Mouse (Mus musculus) right cerebral cortex, postnatal 10 days (tissue): ENCODE results near the gene Mycbpap.

ENCODE experiments used
- DNase-seq, 2 experiments: peaks; one replicate each; pipeline ENCODE4 v3.0.0; 2021; ENCODE audit warnings: low spot score in 2 of 2

Mycbpap gene

GRCm38 (mm10) chr11:94521219-94521843 lies at the start of gene Mycbpap:
Gene Mycbpap, minus strand, starts transcription at chr11:94521742.
- peak; percentile 63 to 72 for DNase-seq

GRCm38 (mm10) chr11:94570612-94571011 lies 49.1 kb upstream of the Mycbpap start:
- DNase-seq = no peak

DNA sequence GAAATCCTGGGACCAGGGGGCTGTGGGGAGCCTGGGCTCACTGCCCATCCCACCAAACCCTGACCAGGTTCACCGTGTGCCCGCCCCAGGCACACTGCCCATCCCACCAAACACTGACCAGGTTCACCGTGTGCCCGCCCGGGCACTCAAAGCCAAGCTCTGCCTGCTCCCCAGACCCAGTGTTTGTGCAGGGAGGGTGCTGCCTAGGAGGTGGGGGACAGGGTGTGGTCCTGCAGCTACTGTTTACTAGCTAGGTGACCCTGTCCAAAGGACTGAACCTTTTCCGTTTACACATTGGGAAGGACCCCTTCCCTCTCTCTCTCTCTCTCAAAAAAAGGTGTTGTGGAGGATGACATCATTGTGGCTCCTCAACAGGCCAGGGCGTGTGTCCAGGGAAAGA lies 45.8 kb upstream of the Mycbpap start:
- no peak for DNase-seq

- no peak for DNase-seq
Measured at GRCm38 (mm10) chr11:94566534-94566933, 45.0 kb upstream of the Mycbpap start.

- DNase-seq = peak in 1 of 2 experiments; percentile 32
Measured at GRCm38 (mm10) chr11:94565151-94565479, 43.6 kb upstream of the Mycbpap start.

DNA sequence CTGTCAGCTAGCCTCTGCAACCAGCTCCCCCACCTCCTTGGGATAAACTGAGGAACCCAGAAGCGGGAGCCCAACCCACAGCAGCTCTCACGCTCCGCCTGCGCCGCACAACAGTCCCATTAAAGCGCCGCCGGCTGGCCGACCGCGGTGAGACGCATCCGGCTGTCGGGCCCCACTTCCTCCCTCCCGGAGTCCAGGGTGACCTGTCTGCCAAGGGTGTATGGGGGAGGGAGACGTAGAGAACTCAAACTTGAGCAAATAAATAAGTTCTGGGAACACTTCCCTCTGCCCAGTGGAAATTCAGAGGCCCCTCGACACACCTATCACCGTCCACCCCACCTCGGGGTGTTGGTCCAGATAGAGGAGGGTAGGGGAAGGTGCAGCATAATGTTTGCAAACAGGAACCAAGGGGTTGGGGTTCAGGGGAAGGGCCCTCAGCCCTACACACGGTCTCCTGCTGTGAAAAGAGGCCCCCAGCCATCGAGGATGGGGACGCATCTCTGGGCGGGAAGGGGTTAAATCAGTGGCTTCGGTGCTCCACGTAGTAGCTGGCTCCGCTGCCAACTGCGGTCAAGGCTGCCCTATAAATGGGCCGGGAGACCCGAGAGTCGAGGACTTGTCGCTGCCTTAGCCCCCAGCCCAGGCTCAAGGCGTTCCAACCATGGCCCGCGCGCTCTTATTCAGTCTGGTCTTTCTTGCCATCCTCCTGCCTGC lies 43.1 kb upstream of the Mycbpap start, which contains the start of gene Chad:
Chad (plus strand) TSS at position 611 of the 714 bp plus-strand sequence.
- DNase-seq = peak in 1 of 2 experiments; percentile 59

- DNase-seq = no peak
Measured at GRCm38 (mm10) chr11:94563821-94564220, 42.3 kb upstream of the Mycbpap start.

DNA sequence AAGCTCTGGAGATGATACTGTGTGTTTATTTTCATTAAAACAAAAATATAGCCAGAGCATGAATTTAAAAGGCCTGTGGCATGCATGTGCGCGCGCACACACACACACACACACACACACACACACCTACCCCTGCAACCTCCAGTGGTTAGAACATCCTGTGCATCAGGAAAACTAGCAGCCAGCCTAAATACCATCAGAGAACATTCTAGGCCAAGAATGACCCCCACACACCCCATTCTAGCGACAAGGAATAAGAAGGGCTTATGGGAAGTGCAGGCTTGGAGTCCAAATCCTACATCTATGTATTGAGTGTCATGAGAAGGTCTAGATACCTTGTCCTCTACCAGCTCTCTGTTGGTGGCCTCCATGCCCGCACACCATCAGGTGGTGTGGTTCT lies 41.8 kb upstream of the Mycbpap start:
- no peak for DNase-seq

DNA sequence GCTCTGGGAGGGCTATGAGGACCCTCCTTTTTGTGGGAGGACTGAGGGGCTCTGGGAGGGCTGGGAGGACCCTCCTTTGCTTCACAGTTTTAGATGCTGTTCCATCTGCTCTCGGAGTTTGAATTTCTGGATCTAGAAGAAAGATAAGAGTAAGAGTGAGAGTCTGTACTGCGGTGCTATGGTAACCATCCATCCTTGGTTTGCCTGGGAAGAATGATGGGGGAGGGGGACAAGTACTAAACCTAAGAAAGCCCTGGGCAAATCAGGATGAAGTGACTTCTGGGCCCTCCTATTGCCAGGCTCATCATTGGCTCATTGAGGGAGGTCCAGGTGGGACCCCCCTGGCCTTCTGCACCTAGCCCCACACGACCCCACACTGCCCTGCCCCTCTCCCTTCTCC lies 36.7 kb upstream of the Mycbpap start:
- peak; percentile 62 to 78 for DNase-seq

DNA sequence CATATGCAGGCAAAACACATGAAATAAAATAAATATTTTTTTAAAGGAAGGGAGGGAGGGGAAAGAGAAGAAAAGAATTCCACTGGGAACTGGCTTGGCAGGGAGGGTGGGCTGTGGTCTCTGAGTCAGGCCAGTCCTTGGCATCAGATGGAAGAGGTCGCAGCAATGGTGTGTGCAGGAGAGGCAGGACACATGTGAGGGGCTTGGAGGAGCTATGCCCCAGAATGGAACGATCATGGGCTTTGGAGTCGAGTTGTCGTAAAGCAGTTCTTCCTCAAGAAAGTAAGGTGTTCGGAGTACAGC lies 28.9 kb upstream of the Mycbpap start:
- no peak for DNase-seq

- DNase-seq = peak; percentile 61 to 75
Measured at GRCm38 (mm10) chr11:94549691-94550441, 28.3 kb upstream of the Mycbpap start.

GRCm38 (mm10) chr11:94548888-94549690 lies 27.5 kb upstream of the Mycbpap start, which contains the start of gene Rsad1:
Gene Rsad1, minus strand, starts transcription at chr11:94549255.
- DNase-seq = peak; percentile 96 to 97

DNA sequence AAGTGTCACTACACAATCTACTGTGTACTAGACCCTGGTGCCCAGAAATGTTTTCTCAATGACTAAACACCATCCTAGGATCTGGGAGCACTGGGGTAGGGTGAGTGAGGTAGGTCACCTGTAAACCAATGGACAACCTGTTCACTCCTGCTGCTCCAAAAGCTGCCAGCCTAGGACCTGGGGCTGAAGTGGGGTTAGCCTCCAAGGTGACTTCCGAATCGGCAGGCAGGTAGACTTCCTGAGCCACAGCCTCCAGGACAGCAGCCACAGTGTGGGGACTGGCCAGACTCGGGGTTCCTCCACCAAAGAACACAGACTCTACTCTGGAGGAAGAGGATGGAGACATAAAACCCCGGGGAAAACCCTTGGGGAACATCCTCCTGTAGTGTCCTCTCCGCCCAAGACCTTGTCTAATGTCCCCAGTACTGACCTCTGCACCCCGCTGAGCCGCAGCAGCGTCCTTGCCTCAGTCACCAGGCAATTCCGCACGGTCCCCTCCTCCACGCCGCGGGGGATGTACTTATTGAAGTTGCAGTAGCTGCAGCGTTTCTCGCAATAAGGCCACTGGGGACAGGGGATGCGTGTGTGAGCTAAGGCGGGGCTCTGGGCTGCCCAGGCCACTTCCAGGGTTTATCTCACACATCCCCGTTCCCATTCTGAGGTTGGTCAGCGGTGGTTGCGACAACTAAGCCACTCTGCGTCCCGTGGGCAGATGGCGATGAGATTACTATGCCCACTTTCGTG lies 26.7 kb upstream of the Mycbpap start:
- peak; percentile 72 to 74 for DNase-seq

- peak in 1 of 2 experiments; percentile 24 for DNase-seq
Measured at GRCm38 (mm10) chr11:94547271-94547670, 25.7 kb upstream of the Mycbpap start.

GRCm38 (mm10) chr11:94546381-94546780 lies 24.8 kb upstream of the Mycbpap start:
- peak in 1 of 2 experiments; percentile 19 for DNase-seq

DNA sequence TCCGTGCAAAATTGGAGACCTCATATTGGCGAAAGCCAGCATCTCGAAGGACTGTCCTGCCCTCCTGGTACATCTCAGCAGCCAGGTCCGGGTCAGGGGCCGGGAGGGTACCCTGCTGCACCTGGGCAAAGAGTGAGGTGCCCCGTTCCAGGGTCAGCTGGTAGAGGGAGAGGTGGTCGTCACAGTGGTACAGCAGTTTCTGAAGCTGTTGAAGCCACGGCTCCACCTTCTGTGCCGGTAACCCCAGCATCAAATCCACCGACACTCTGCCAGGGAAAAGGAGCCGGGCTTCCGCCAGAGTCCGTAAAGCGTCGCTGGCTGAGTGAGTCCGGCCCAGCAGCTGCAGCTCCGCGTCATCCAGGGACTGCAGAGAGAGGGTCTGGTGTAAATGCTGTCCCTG lies 22.9 kb upstream of the Mycbpap start:
- DNase-seq = peak in 1 of 2 experiments; percentile 54

GRCm38 (mm10) chr11:94543932-94544331 lies 22.4 kb upstream of the Mycbpap start:
- DNase-seq = peak; percentile 95

GRCm38 (mm10) chr11:94543344-94543743 lies 21.8 kb upstream of the Mycbpap start:
- peak in 1 of 2 experiments; percentile 18 for DNase-seq

GRCm38 (mm10) chr11:94542400-94542799 lies 20.9 kb upstream of the Mycbpap start:
- peak in 1 of 2 experiments; percentile 19 for DNase-seq

- no peak for DNase-seq
Measured at GRCm38 (mm10) chr11:94539761-94540160, 18.2 kb upstream of the Mycbpap start.

DNA sequence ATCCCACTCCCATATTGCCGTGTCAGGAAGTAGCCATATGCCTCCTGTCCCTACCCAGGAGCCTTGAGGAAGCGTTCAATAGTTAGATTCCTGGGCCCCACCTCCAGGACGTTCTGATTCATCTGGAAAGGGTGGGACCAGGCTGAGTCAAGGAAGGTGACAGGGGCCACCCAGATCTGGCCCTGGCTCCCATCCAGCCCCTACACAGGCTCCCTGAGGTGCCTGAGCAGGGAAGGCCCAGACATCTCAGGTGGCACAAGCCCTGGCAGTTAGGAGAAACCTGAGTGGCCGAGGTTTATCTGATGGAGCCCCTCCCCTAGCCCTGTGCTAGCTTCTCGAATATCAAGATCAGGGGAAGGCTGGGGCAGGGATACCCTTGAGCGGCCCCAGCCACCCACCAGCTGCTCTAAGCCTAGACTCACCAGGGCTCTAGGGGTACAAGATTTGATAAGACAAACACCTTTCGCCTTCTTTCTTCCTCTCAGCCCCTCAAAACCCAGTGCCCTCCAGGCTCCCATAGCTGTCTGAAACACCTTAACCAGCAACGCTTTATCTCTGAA lies 17.3 kb upstream of the Mycbpap start:
- DNase-seq = no peak
